Mouse (Mus musculus) lung, postnatal 0 days (tissue): ENCODE data around the gene Ahnak2.

Experiments used
- CTCF ChIP-seq: IDR thresholded peaks from 2 replicates; pipeline ENCODE4 v1.5.1; 2016; ENCODE audit warnings: antibody characterized with exemption, mild to moderate bottlenecking
- EP300 ChIP-seq: IDR thresholded peaks from 2 replicates; pipeline ENCODE4 v1.6.1; 2016; ENCODE audit warnings: antibody characterized with exemption, mild to moderate bottlenecking, control low read depth

DNA sequence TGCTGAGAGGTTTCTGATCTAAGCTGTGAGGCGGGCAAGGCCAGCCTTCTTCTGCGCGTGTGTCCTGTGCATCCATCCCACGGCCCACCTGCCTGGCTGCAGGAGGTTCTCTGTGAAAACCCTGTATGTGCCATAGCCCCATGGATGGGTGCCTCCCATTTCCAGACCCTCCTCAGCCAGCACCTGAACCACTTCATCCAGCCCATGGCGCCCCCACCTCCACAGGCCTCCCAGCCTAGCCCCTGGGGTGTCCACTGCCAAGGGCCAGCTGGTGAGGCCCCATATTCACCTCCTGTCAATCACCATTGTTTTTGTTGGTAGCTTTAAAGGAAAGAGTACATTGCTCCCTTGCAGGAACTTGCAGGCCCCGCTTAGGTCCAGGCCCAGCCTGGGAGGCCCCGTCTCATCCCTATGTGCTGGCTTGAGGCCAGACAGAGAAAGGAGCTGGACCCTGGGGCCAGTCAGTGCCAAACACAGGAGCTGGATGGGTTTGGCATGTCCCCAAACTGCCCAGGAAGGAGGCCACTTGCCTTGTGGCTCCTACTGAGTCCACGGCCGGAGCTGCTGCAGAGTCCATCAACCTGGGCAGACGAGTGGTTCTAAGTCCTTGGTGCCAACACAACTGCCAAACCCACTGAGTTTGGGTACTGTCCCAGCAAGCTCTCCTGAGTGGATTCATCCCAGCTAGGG, 57.4 kb downstream of the Ahnak2 start:
- TF ChIP-seq CTCF = no peak
- no peak for TF ChIP-seq EP300
